Mouse (Mus musculus): ENCODE data around the gene D330045A20Rik.

DNA sequence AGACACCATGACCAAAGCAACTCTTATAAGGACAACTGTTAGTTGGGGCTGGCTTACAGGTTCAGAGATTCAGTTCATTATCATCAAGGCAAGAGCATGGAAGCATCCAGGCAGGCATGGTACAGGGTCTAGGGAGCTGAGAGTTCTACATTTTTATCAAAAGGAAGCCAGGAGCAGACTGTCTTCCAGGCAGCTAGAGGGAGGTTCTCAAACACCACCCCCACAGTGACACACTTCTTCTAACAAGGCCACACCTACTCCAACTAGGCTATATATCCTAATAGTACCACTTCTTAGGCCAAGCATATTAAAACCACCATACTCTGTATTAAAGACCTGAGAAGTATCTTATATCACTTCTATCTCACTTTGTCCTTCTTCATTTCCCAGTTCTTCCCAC lies 49.5 kb downstream of the D330045A20Rik start:
- no peak for TF ChIP-seq POLR2A (IDR thresholded peaks at IDR 0.05; ENCODE audit: insufficient read length, low read depth)
- no peak for TF ChIP-seq MYOD1 (IDR thresholded peaks at IDR 0.05; ENCODE audit: control insufficient read depth in 1 of 3, insufficient read length in 2 of 3, low read depth in 2 of 3)
- no peak for TF ChIP-seq POLR2AphosphoS2 (IDR thresholded peaks at IDR 0.05; ENCODE audit: insufficient read length, low read depth)
- no peak for TF ChIP-seq E2F4 (IDR thresholded peaks at IDR 0.05; ENCODE audit: insufficient read depth)
- TF ChIP-seq USF1 (IDR thresholded peaks at IDR 0.05; ENCODE audit: low read depth): no peak
